Mouse (Mus musculus) liver, postnatal 0 days (tissue): ENCODE results near the gene Spcs1.

Source experiments
- CTCF ChIP-seq: sonication (generic); IDR thresholded peaks from 2 replicates; pipeline ENCODE4 v1.5.1; 2016; ENCODE audit warnings: antibody characterized with exemption, low read depth
- EP300 ChIP-seq: IDR thresholded peaks from 2 replicates; pipeline ENCODE4 v1.6.1; 2016; ENCODE audit warnings: antibody characterized with exemption, low read depth, mild to moderate bottlenecking

GRCm38 (mm10) chr14:31016063-31016462, 14.6 kb upstream of the Spcs1 start:
- TF ChIP-seq CTCF (no peak), EP300 (0 out of 2 replicates have a peak, but pooled peaks have one; percentile 14)
